Mouse (Mus musculus) C2C12 (cell line): Measurements from ENCODE around the gene Rangrf.

ENCODE experiments used
- CTCF ChIP-seq: IDR thresholded peaks from one replicate; pipeline ENCODE4 v1.5.1; 2011; ENCODE audit not compliant: control insufficient read depth, insufficient read depth, insufficient read length
- MAX ChIP-seq: IDR thresholded peaks from one replicate; pipeline ENCODE4 v1.6.1; 2011; ENCODE audit warnings: mild to moderate bottlenecking, control low read depth
- USF1 ChIP-seq: IDR thresholded peaks from one replicate; pipeline ENCODE4 v1.6.1; 2011; ENCODE audit warnings: low read depth, mild to moderate bottlenecking, control low read depth, moderate library complexity

DNA sequence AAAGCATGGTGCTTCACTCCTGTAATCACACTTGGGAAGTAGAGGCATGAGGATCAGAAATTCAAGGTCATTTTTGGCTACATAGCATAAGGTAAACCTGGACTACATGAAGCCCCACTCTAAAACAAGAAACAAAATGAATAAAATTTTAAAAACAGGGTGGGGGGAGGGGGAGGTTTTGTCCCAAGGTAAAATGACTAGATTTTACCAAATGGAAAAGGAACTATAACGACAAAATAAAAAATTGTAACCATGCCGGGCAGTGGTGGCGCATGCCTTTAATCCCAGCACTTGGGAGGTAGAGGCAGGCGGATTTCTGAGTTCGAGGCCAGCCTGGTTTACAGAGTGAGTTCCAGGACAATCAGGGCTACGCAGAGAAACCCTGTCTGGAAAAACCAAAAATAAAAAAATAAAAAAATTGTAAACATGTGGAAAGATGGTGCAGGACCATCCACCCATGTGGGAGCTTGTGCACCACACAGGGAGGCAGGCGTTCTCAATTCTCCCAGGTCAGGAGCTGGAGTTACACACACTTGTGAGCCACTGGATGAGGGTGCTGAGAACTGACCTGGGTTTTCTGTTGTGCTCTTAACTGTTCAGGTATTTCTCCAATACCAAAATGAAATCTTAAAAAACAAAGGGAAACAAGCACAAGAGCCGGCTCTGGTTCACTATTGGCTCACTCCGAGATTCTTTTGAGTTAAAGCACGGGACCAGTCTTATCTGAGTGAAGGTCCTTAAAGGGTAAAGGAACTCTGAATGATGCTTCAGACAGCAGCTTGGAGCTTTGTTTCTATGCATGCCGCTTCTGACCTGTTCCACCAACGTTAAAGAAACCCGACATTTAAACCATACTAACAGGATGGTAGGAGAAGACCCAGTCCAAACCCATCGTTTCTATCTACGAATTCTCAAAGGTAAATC is 35.7 kb upstream of the Rangrf start:
- no peak for TF ChIP-seq CTCF
- TF ChIP-seq USF1, result no peak
- no peak for TF ChIP-seq MAX
